Mouse (Mus musculus): Measurements from ENCODE around the gene Gm20388.

DNA sequence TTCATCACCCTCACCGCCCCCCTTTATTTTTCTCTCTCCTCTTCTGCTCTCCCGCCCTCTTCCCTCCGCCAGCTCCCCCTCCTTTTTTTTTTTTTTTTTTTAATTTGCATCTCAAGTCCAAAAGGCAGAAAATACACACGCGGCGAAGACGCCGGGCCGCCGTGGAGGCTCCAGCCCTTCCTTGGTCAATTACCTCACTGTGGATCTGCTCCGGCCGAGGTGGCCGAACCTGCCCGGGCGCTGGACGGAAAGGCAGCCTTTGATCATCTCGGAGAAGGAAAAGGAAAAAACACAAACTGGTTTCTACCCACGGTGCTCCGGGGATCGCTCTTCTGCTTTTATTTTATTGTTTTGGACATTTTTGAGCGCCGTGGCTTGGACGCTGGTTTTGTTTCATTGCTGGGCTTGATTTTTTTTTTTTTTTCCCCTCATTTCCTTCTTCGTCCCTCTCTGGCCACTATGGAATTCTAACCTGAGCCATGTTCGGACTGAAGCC is 578.0 kb downstream of the Gm20388 start:
- no peak for TF ChIP-seq CTCF (IDR thresholded peaks at IDR 0.05; ENCODE audit: extremely low read depth, insufficient read depth, low read length)
- TF ChIP-seq POLR2A (IDR thresholded peaks at IDR 0.05; ENCODE audit: extremely low read depth, insufficient read depth, low read length): no peak

All from cortical plate, adult 2 months (tissue).